ENCODE assay signal across 12 mouse cellular contexts in genomic region chr13:67867899-67868298, GRCm38 (mm10). TPM values are rescaled to one million over a fixed set of nuclear protein-coding genes. Genes with fewer than 3 reads are reported as not detected.
DNase-seq lines count a peak whose midpoint lies in the region; ATAC-seq and TF ChIP-seq lines count a peak whose summit lies in the region.
"Had no signal": no experiment of that assay in that cellular context is flagged by ENCODE, and none has a peak within 500 bp of the region (broad histone marks: within the 10 kb centered on the region; RNA-seq: fewer than 3 reads in every experiment).

No protein-coding gene starts in this region.

- H3K4me3 ChIP-seq in heart, postnatal 0 days (ENCODE audit: low read depth, low read length): no peak overlapping the region
- no peak overlapping the region for H3K4me3 ChIP-seq in MEL (ENCODE audit: control insufficient read depth in 1 of 2, insufficient read depth in 1 of 2, low read depth in 2 of 2, low read length in 2 of 2)
- H3K4me3 ChIP-seq: limb, embryonic 15.5 days had no signal

- H3K4me1 ChIP-seq in heart, postnatal 0 days (ENCODE audit: control insufficient read depth, insufficient read depth): no peaks in the 10 kb centered on the region
- H3K4me1 ChIP-seq in MEL (ENCODE audit: control insufficient read depth in 1 of 2, insufficient read depth in 2 of 2, low read length in 2 of 2): no peaks in the 10 kb centered on the region
- H3K4me1 ChIP-seq: limb, embryonic 15.5 days had no signal

- TF ChIP-seq CTCF in heart, postnatal 0 days (IDR thresholded peaks at IDR 0.05; ENCODE audit: low read depth): peak; percentile 32
- TF ChIP-seq CTCF in MEL (IDR thresholded peaks at IDR 0.05 in 2 of 3, conservative IDR thresholded peaks at IDR 0.05 in 1 of 3; ENCODE audit: control insufficient read depth in 1 of 3, insufficient read depth in 1 of 3, low read depth in 2 of 3, low read length in 3 of 3, poor library complexity in 1 of 3, severe bottlenecking in 1 of 3): peak in 2 of 3 experiments; percentile 28 to 36; a peak in 3 of 6 replicates

- no peak overlapping the region for H3K9ac ChIP-seq in heart, postnatal 0 days (replicated peaks; ENCODE audit: low read depth, low read length)
- no peak overlapping the region for H3K9ac ChIP-seq in MEL (ENCODE audit: control insufficient read depth, low read depth, low read length, poor library complexity, severe bottlenecking)
- H3K9ac ChIP-seq: limb, embryonic 15.5 days had no signal

- H3K4me2 ChIP-seq in heart, postnatal 0 days (ENCODE audit: low read depth, low read length): no peak overlapping the region
- H3K4me2 ChIP-seq: limb, embryonic 15.5 days had no signal

- TF ChIP-seq EP300 in heart, postnatal 0 days (IDR thresholded peaks at IDR 0.05; ENCODE audit: low read depth): no peak
- TF ChIP-seq EP300 in MEL (IDR thresholded peaks at IDR 0.05; ENCODE audit: low read depth in 1 of 2, low read length in 2 of 2): no peak

- H3K27ac ChIP-seq in heart, postnatal 0 days (ENCODE audit: low read depth): no peak overlapping the region
- H3K27ac ChIP-seq in MEL (ENCODE audit: control insufficient read depth, low read depth, low read length): no peak overlapping the region
- H3K27ac ChIP-seq: limb, embryonic 15.5 days had no signal

- TF ChIP-seq POLR2A in MEL (IDR thresholded peaks at IDR 0.05; ENCODE audit: control insufficient read depth in 1 of 2, insufficient read depth in 1 of 2, low read depth in 1 of 2, low read length in 2 of 2, poor library complexity in 1 of 2): no peak

- H3K36me3 ChIP-seq in heart, postnatal 0 days (replicated peaks; ENCODE audit: control insufficient read depth, insufficient read depth, low read length): no peaks in the 10 kb centered on the region
- no peaks in the 10 kb centered on the region for H3K36me3 ChIP-seq in MEL (ENCODE audit: control insufficient read depth in 1 of 2, insufficient read depth in 2 of 2, low read length in 2 of 2)
- H3K36me3 ChIP-seq: limb, embryonic 15.5 days had no signal

- DNase-seq in heart, postnatal 0 days (ENCODE audit: low spot score): no peak
- DNase-seq in heart, adult 18-20 months: no peak
- DNase-seq in lung, postnatal 14 days: peak; percentile 7
- no peak for DNase-seq in lung, postnatal 4 days
- no peak for DNase-seq in MEL (ENCODE audit: low read depth, low spot score)
- DNase-seq in induced T-regulatory cell, adult 2 months (ENCODE audit: low read depth): peak; percentile 8
- no peak for DNase-seq in frontal cortex, postnatal 14 days (ENCODE audit: low spot score in 2 of 2)
- DNase-seq in layer of hippocampus, adult 18-20 months (ENCODE audit: low spot score in 2 of 2): no peak
- DNase-seq: cerebellum, adult 9-10 months; thymus, adult 18-20 months had no signal

- no peaks in the 10 kb centered on the region for H3K79me2 ChIP-seq in MEL (ENCODE audit: control insufficient read depth, insufficient read depth, low read length, poor library complexity)

- no peaks in the 10 kb centered on the region for H3K9me3 ChIP-seq in heart, postnatal 0 days (replicated peaks; ENCODE audit: control insufficient read depth, low read length)
- H3K9me3 ChIP-seq in MEL (replicated peaks; ENCODE audit: insufficient read depth, low read length): no peaks in the 10 kb centered on the region
- H3K9me3 ChIP-seq: limb, embryonic 15.5 days had no signal

- no peak; the same call in none of the 2 replicates for TF ChIP-seq RAD21 in MEL (IDR thresholded peaks at IDR 0.05; ENCODE audit: low read depth, low read length)

- ATAC-seq in heart, postnatal 0 days (ENCODE audit: insufficient read depth, low read depth): no peak

- 23% methylated on average over 3 of the region's 3 CpGs for WGBS in heart, postnatal 0 days

- H3K27me3 ChIP-seq in heart, postnatal 0 days (ENCODE audit: control insufficient read depth, insufficient read depth, low read length): no peaks in the 10 kb centered on the region
- no peaks in the 10 kb centered on the region for H3K27me3 ChIP-seq in MEL (ENCODE audit: control insufficient read depth in 1 of 2, insufficient read depth in 2 of 2, low read length in 2 of 2)
- H3K27me3 ChIP-seq: limb, embryonic 15.5 days had no signal

TF ChIP-seq in MEL, 35 proteins besides CTCF, POLR2A, EP300 and RAD21:
- peak; percentile 47 for TF ChIP-seq SMC3 (IDR thresholded peaks at IDR 0.05; ENCODE audit: low read depth, low read length)
- TF ChIP-seq USF1 (IDR thresholded peaks at IDR 0.05; ENCODE audit: low read depth, low read length): no peak

RNA-seq across cellular contexts. Expression of gene BC048507, which starts 4.8 kb away (rescaled TPM):
- total RNA-seq in heart, postnatal 0 days (2014; rRNA removed; ENCODE audit: low replicate concordance): not detected in 2 replicates
- polyA plus RNA-seq in heart, postnatal 0 days (2015; fragmentation: Nextera tagmentation; extraction: Ambion mirVana): not detected in 2 replicates
- not detected for total RNA-seq in heart, adult 18-20 months (2021)
- not detected in 2 replicates for total RNA-seq in MEL (2012; rRNA removed)
- not detected for polyA plus RNA-seq in MEL (2012; ENCODE audit: insufficient read depth in 1 of 2, insufficient read length in 2 of 2, low read depth in 1 of 2, low replicate concordance in 2 of 2, missing spikeins in 1 of 2)
- not detected for total RNA-seq in layer of hippocampus, adult 18-20 months (2021)
- polyA plus RNA-seq: heart, embryonic 14.5 days; limb, embryonic 15.5 days had no signal

RNA-seq across cellular contexts. Expression of gene Gm10037, which starts 37.0 kb away (rescaled TPM):
- total RNA-seq in heart, postnatal 0 days (2014; rRNA removed; ENCODE audit: low replicate concordance): not detected in 2 replicates
- polyA plus RNA-seq in heart, postnatal 0 days (2015; fragmentation: Nextera tagmentation; extraction: Ambion mirVana): 0.67 and 0.97 TPM in 2 replicates
- 1 to 10 TPM; 1.1 to 1.4 TPM for total RNA-seq in heart, adult 18-20 months (2021)
- not detected in 2 replicates for total RNA-seq in MEL (2012; rRNA removed)
- polyA plus RNA-seq in MEL (2012; ENCODE audit: insufficient read depth in 1 of 2, insufficient read length in 2 of 2, low read depth in 1 of 2, low replicate concordance in 2 of 2, missing spikeins in 1 of 2): not detected
- total RNA-seq in layer of hippocampus, adult 18-20 months (2021): 1 to 10 TPM; 7.6 to 9.3 TPM

RNA-seq across cellular contexts. Expression of gene Zfp273, which starts 54.4 kb away (rescaled TPM):
- total RNA-seq in heart, postnatal 0 days (2014; rRNA removed; ENCODE audit: low replicate concordance): 0.85 and 2.5 TPM in 2 replicates
- 3.2 and 3.3 TPM in 2 replicates for polyA plus RNA-seq in heart, postnatal 0 days (2015; fragmentation: Nextera tagmentation; extraction: Ambion mirVana)
- total RNA-seq in heart, adult 18-20 months (2021): 1 to 10 TPM; 1.1 to 1.3 TPM
- total RNA-seq in MEL (2012; rRNA removed): 0.39 and 0.58 TPM in 2 replicates
- polyA plus RNA-seq in MEL (2012; ENCODE audit: insufficient read depth in 1 of 2, insufficient read length in 2 of 2, low read depth in 1 of 2, low replicate concordance in 2 of 2, missing spikeins in 1 of 2): under 1 TPM in 1 of 2 experiments, not detected in 1; 0.77 TPM
- 1 to 10 TPM; 7.8 to 8.3 TPM for total RNA-seq in layer of hippocampus, adult 18-20 months (2021)

Comparison
In these comparisons a context has a peak if more than half of its experiments do, and no peak if none do; other contexts are left out.
1. DNase-seq: peak in lung, postnatal 14 days (single experiment) and induced T-regulatory cell, adult 2 months (single experiment); none in heart, postnatal 0 days (single experiment), heart, adult 18-20 months (0 of 2), lung, postnatal 4 days (0 of 2), MEL (single experiment), frontal cortex, postnatal 14 days (0 of 2) and layer of hippocampus, adult 18-20 months (0 of 2).